Mouse (Mus musculus) heart, adult 2 months (tissue): ENCODE data around the gene Creb3l2. TPM values are rescaled to one million over a fixed set of nuclear protein-coding genes. Genes with fewer than 3 reads are reported as not detected.

Source experiments
- DNase-seq, 2 experiments: peaks; one replicate each; pipeline ENCODE4 v3.0.0; 2021
- H3K27ac ChIP-seq: fragments of 200-600 bp; 2 replicates; pipeline ENCODE4 v1.8.1; 2022
- H3K27me3 ChIP-seq: fragments of 200-500 bp; 2 replicates; pipeline ENCODE4 v1.6.1; 2012; ENCODE audit warnings: mild to moderate bottlenecking, low read length, inconsistent platforms, mixed read lengths; ENCODE audit not compliant: control insufficient read depth, insufficient read depth
- H3K36me3 ChIP-seq: fragments of 200-500 bp; 2 replicates; pipeline ENCODE4 v1.6.1; 2012; ENCODE audit warnings: low read length, inconsistent platforms; ENCODE audit not compliant: control insufficient read depth, insufficient read depth
- H3K4me1 ChIP-seq: fragments of 200-500 bp; 2 replicates; pipeline ENCODE4 v1.6.1; 2011; ENCODE audit warnings: low read length; ENCODE audit not compliant: control insufficient read depth, insufficient read depth
- H3K4me3 ChIP-seq: fragments of 200-600 bp; 2 replicates; pipeline ENCODE4 v1.8.1; 2022
- H3K79me2 ChIP-seq: fragments of 200-500 bp; replicated peaks from 2 replicates; pipeline ENCODE4 v1.6.1; 2012; ENCODE audit warnings: mild to moderate bottlenecking, inconsistent platforms, low read length, moderate library complexity, mixed read lengths; ENCODE audit not compliant: control insufficient read depth, insufficient read depth
- H3K9ac ChIP-seq: fragments of 200-500 bp; 2 replicates; pipeline ENCODE4 v1.6.1; 2012; ENCODE audit warnings: low read depth, mild to moderate bottlenecking, control low read depth, inconsistent platforms, low read length, mixed read lengths
- CTCF ChIP-seq: fragments of 200-600 bp; IDR thresholded peaks from 2 replicates; pipeline ENCODE4 v1.8.1; 2022; ENCODE audit warnings: antibody characterized with exemption, mild to moderate bottlenecking, moderate library complexity
- EP300 ChIP-seq: fragments of 200-500 bp; IDR thresholded peaks from 2 replicates; pipeline ENCODE4 v1.6.1; 2011; ENCODE audit warnings: low read depth, low read length, control low read depth; ENCODE audit not compliant: insufficient read depth
- POLR2A ChIP-seq: fragments of 200-500 bp; IDR thresholded peaks from 2 replicates; pipeline ENCODE4 v1.6.1; 2011; ENCODE audit warnings: mild to moderate bottlenecking, low read depth, low read length, control low read depth; ENCODE audit not compliant: insufficient read depth
- WGBS: fragments of 180-500 bp; shearing (Covaris S2); methylation state at CpG from one replicate; pipeline ENCODE4 v1.1.7; 2018; 5-methylcytosine and 5-hydroxymethylcytosine counted together
- intact Hi-C: fragments of 180-260 bp; cut with DNase I; formaldehyde crosslinking; loops from one replicate; pipeline ENCODE4 v1.15.1; 2025
- polyA plus RNA-seq: library from polyadenylated mRNA; depleted of rRNA; stranded (reverse); fragments of >200 nt; gene quantifications from 2 replicates; pipeline ENCODE4 v1.2.3, GENCODE M21; 2012
- total RNA-seq, 2 experiments: library from RNA; stranded (reverse); gene quantifications; 2 replicates each; pipeline ENCODE4 v1.2.3; 2021

Creb3l2 gene
- total and polyA plus RNA-seq, 3 experiments, result 16.7 to 26.5 (median 20.5) TPM

DNA sequence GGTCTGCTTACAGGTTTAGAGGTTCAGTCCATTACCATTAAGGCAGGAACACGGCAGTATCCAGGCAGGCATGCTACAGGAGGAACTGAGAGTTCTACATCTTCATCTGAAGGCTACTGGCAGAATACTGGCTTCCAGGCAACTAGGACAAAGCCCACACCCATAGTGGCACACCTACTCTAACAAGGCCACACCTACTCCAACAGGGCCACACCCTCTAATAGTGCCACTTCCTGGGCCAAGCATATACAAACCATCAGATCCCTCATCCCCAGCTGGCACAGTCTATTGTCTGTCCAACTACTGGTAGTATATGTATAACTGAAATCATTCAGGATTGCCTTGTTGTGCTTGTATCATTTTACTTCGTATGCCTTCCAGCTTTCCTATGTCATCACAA is 36.5 kb upstream of the Creb3l2 start:
- Histone ChIP-seq H3K4me3 (no peak overlapping the region), H3K4me1 (no peaks in the 10 kb centered on the region), H3K27me3 (no peaks in the 10 kb centered on the region), H3K79me2 (no peaks in the 10 kb centered on the region), H3K27ac (no peak overlapping the region), H3K9ac (no peak overlapping the region), H3K36me3 (no peaks in the 10 kb centered on the region)
- no peak for TF ChIP-seq POLR2A
- no peak for TF ChIP-seq EP300
- no peak for TF ChIP-seq CTCF
- 86% methylated on average over 2 of the region's 2 CpGs for WGBS
- intact Hi-C loops, result no loop called here
- DNase-seq, result no peak

DNA sequence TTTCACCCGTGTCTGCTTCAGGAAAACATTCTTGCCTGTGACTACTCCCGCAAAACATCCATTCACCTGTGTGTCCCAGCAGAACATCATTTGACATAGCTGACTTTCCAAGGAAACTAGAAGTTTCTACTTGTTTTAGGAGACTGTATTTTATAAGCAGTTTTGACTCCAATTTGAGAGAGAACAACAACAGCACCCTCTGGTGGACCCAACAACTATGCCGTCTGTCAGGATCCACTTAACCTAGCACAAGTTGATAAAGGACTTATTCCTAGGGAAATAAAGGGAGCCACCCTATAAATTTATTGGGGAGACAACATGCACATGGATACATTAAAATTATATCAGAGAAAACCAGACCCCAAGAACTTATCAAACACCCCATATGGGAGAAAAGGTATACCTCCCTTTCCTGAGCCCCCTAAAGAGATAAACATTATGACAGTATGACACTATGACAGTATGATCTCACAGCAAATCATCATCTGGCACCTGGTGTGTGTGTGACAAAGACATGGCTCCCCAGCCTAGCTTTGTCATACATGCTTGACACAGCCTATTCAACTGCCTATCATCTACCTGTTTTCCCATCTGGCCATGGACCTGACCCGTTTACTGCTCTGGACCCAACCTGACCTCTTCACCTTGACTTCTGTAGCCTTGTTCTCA is 31.9 kb upstream of the Creb3l2 start:
- peak in 1 of 2 experiments; percentile 4 for DNase-seq
- Histone ChIP-seq H3K4me3 (no peak overlapping the region), H3K9ac (no peak overlapping the region), H3K36me3 (no peaks in the 10 kb centered on the region), H3K27me3 (no peaks in the 10 kb centered on the region), H3K79me2 (no peaks in the 10 kb centered on the region), H3K4me1 (no peaks in the 10 kb centered on the region), H3K27ac (no peak overlapping the region)
- TF ChIP-seq CTCF, result peak; percentile 65
- no peak for TF ChIP-seq EP300
- 77% methylated on average over 4 of the region's 4 CpGs for WGBS
- intact Hi-C loops, result no loop called here

DNA sequence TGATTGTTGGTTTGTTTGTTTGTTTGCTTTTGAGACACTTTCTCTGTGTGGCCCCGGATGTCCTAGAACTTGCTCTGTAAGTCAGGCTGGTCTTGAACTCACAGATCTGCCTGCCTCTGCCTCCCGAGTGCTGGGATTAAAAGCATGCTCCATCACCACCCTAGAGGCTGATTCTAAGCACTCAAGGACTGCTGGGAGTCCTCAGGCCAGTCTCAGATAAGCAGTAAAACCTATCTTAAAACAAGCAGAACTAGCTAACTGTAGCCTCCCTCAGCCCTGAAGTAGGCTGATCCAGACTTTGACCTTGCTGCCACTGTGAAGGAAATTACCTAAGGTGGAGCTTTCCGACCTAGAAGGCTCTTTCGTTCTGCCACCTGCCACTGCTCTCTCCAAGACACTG is 28.3 kb upstream of the Creb3l2 start:
- no peak for DNase-seq
- no peaks in the 10 kb centered on the region for H3K27me3 ChIP-seq
- no peaks in the 10 kb centered on the region for H3K36me3 ChIP-seq
- intact Hi-C loops, result no loop called here
- no peak overlapping the region for H3K9ac ChIP-seq
- TF ChIP-seq POLR2A, result no peak
- TF ChIP-seq EP300, result no peak
- TF ChIP-seq CTCF, result no peak
- 72% methylated on average over 4 of the region's 4 CpGs for WGBS
- no peak overlapping the region for H3K4me3 ChIP-seq
- peaks cover 4% of the 10 kb centered on the region for H3K4me1 ChIP-seq
- H3K27ac ChIP-seq, result no peak overlapping the region
- H3K79me2 ChIP-seq, result no peaks in the 10 kb centered on the region

DNA sequence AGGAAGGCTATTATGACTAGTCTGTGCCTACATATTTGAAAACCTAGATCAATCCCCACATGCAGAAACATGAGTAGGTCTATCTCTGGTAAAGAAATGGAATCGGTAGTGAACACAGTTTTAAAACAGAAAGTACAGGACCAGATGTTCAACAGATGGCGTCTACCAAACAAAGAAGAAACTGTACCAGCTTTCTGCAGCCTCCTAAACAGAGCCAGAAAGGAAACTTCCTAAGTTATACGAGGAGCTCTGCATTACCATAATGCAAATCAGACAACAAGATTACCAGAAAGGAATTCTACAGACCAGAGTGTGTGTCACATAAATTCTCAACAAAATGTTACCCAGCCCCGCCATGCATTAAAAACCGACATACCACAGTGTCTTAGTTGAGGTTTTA is 23.9 kb upstream of the Creb3l2 start:
- TF ChIP-seq POLR2A, result no peak
- TF ChIP-seq CTCF, result no peak
- TF ChIP-seq EP300, result no peak
- Histone ChIP-seq H3K4me3 (no peak overlapping the region), H3K79me2 (no peaks in the 10 kb centered on the region), H3K27ac (no peak overlapping the region), H3K36me3 (no peaks in the 10 kb centered on the region), H3K9ac (no peak overlapping the region), H3K4me1 (peaks cover 7% of the 10 kb centered on the region), H3K27me3 (no peaks in the 10 kb centered on the region)
- no peak for DNase-seq
- intact Hi-C loops, result loop anchor here (5.0 kb wide), 1 partner anchor 541 kb away; no protein-coding TSS in a partner anchor
- WGBS, result 56% methylated on average over 5 of the region's 5 CpGs

DNA sequence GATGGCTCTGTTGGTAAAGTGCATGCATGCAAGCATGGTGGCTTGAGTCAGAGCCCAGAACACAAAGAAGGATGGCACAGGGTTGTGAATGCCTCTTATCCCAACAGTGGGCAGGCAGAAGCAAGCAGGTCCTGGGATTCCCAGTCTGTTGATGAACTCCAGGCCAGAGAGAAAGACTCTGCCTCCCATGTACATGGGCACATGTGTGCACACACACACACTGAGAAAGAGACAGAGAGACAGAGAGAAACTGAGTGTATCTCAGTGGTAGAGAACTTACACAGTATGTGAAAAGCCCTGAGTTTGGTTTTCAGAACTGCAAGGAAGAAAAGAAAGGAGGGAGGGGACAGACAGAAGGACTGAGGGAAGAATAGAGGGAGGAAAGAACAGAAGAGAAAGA is 23.4 kb upstream of the Creb3l2 start:
- intact Hi-C loops, result loop anchor here (5.0 kb wide), 1 partner anchor 542 kb away; no protein-coding TSS in a partner anchor
- no peak for DNase-seq
- Histone ChIP-seq H3K9ac (no peak overlapping the region), H3K36me3 (no peaks in the 10 kb centered on the region), H3K79me2 (no peaks in the 10 kb centered on the region), H3K27ac (no peak overlapping the region), H3K4me3 (no peak overlapping the region), H3K4me1 (peaks cover 7% of the 10 kb centered on the region), H3K27me3 (no peaks in the 10 kb centered on the region)
- TF ChIP-seq CTCF (no peak), POLR2A (no peak), EP300 (no peak)

DNA sequence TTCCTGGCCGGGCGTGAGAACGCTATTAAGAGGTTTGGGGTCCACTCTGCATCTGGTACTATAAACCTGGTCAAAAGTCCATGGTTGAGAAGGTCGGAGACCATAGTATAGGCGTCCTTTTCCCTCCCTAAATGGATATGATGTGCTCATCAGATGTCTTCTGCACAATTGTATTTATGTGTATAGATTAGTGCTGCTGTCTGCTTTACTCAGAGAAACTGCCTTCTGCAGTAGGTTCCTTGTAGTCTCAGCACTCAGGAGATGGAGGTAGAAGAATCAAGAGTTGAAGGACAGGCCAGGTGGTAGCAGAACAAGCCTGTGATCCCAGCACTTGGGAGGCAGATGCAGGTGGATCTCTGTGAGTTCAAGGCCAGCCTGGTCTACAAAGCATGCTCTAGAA is 22.6 kb upstream of the Creb3l2 start:
- no peak for DNase-seq
- peaks cover 7% of the 10 kb centered on the region for H3K4me1 ChIP-seq
- peak overlapping the region; percentile 58 for H3K9ac ChIP-seq
- WGBS, result 2% methylated on average over 5 of the region's 5 CpGs
- peak overlapping the region; percentile 54 for H3K27ac ChIP-seq
- H3K79me2 ChIP-seq, result no peaks in the 10 kb centered on the region
- H3K27me3 ChIP-seq, result no peaks in the 10 kb centered on the region
- no peak for TF ChIP-seq EP300
- no peak for TF ChIP-seq CTCF
- no peak for TF ChIP-seq POLR2A
- H3K36me3 ChIP-seq, result no peaks in the 10 kb centered on the region
- H3K4me3 ChIP-seq, result peak overlapping the region; percentile 40
- intact Hi-C loops, result no loop called here
